Mouse (Mus musculus): Measurements from ENCODE around the gene Eid2.

- TF ChIP-seq CTCF (IDR thresholded peaks at IDR 0.05; ENCODE audit: extremely low read depth, insufficient read depth, insufficient read length, insufficient replicate concordance), result no peak
- TF ChIP-seq POLR2A (IDR thresholded peaks at IDR 0.05; ENCODE audit: low read depth, low read length), result no peak
Measured at GRCm38 (mm10) chr7:28280630-28281029, 12.9 kb downstream of the Eid2 start.
